Mouse (Mus musculus): ENCODE measurements at regions not wholly inside any gene's neighbourhood (a gene's known extent, or its start where the extent isn't known, plus 50 kb on each side); places are given as distances from the start of the nearest gene placed in this dataset.

- Histone ChIP-seq H3K27me3 (replicated peaks; ENCODE audit: insufficient read depth, low read length) (peaks cover 18% of the 10 kb centered on the region), H3K4me1 (ENCODE audit: insufficient read depth, low read depth, low read length) (peaks cover 18% of the 10 kb centered on the region; the same call in 1 of the 2 replicates), H3K27ac (ENCODE audit: low read length) (no peak overlapping the region), H3K9ac (replicated peaks; ENCODE audit: low read depth) (no peak overlapping the region), H3K4me2 (replicated peaks; ENCODE audit: low read depth, low read length) (peak overlapping the region; percentile 81), H3K9me3 (ENCODE audit: low read length) (no peaks in the 10 kb centered on the region), H3K36me3 (ENCODE audit: insufficient read depth, low read length) (no peaks in the 10 kb centered on the region), H3K4me3 (ENCODE audit: low read depth, low read length) (peak overlapping the region; percentile 50)
- 18% methylated on average over 29 of the region's 35 CpGs for WGBS
- ATAC-seq (no peak), DNase-seq (ENCODE audit: low spot score) (peak; percentile 28)
- TF ChIP-seq CTCF (IDR thresholded peaks at IDR 0.05) (no peak), EP300 (IDR thresholded peaks at IDR 0.05) (no peak)
These were observed 78.9 kb downstream of the Kcnrg start for GRCm38 (mm10) chr14:61686101-61686691.

DNA sequence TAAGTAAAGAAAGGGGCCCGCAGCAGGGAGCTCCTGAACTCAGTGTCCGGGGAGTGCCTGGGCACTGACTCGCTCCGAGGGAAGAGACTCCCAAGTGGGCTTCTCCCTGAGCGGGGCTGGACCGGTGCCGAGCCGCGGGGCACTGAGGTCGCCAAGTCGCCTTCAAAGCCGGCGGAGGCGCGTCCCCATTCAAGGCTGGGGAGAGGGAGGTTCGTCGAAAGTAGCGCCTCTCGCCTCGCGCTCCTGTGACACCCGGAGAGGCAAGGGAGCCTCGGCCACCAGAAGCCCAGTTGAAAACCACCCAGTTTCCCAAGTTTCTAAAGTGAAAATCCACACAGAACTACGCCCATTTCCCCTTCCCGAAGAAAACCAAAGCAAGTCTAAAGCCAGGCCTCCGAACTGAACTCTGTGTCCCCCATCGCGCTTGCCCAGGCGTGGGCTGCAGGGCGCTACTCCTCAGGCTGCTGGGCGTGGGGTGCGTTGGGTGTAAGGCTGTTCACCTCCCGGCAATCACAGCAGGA is 79.6 kb downstream of the Kcnrg start:
- TF ChIP-seq EP300 (IDR thresholded peaks at IDR 0.05) = no peak
- no peak for TF ChIP-seq CTCF (IDR thresholded peaks at IDR 0.05)
- H3K4me3 ChIP-seq (ENCODE audit: low read depth, low read length) = peak overlapping the region; percentile 50
- peak overlapping the region; percentile 81 for H3K4me2 ChIP-seq (replicated peaks; ENCODE audit: low read depth, low read length)
- H3K4me1 ChIP-seq (ENCODE audit: insufficient read depth, low read depth, low read length) = peaks cover 18% of the 10 kb centered on the region; the same call in 1 of the 2 replicates
- H3K9ac ChIP-seq (replicated peaks; ENCODE audit: low read depth) = peak overlapping the region; percentile 26; the same call in 1 of the 2 replicates
- H3K27ac ChIP-seq (ENCODE audit: low read length) = no peak overlapping the region
- ATAC-seq (no peak), DNase-seq (ENCODE audit: low spot score) (peak; percentile 46)
- 1% methylated on average over 27 of the region's 33 CpGs for WGBS
- H3K36me3 ChIP-seq (ENCODE audit: insufficient read depth, low read length) = no peaks in the 10 kb centered on the region
- H3K27me3 ChIP-seq (replicated peaks; ENCODE audit: insufficient read depth, low read length) = peaks cover 18% of the 10 kb centered on the region
- no peaks in the 10 kb centered on the region for H3K9me3 ChIP-seq (ENCODE audit: low read length)

DNA sequence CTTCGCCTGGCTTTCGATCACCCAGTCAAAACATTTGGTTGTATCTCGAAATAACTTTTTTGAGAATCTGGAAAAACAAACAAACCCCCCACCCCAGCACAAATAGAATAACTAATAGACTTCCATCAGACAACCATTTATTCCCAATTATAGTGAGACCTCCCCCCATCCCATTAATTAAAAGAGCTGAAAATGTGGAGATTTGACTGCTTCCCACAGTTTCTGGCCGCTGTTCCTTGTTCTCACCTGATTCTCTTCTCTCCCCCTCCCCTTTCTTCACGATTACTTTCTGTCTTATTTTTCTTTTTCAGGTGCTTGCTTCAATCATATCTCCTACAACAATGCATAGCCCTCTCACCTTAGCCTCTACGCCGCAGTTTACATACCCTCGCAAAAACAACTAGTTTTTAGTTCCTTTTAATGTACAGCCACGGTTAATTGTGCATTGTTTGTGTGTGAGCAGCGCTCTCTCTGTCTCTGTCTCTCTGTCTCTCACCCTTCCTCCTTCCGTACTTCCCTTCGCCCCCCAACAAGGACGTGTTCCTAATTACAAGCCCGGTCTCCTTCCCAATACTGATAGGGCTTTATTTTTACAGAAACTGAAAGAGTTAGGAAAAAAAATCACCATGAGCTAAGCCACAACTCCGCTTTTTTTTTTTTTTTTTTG is 80.2 kb downstream of the Kcnrg start:
- no peak overlapping the region for H3K27ac ChIP-seq (ENCODE audit: low read length)
- no peak for DNase-seq (ENCODE audit: low spot score)

DNA sequence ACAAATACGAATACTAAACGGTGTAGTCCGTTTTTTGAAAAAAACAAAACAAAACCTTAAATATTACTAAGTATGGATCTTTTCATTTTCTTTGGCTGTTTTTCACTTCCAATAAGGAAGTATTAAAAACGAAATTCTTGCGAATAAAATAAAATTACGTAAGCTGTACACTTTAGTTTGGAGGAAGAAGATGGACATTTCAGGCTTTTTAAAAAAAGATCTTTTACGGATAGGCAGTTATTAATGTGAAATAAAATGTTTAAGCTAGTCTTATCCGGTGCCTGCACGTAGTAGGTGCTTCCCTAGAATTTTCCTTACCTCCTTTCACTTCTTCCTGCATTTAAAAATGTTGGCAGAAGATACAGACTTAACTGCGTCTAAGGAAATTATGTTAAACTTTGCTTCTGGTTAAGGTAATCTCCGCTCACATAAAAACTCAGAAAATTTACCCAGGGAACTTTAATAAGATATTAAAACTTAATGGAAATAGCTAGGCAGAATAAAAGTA is 80.8 kb downstream of the Kcnrg start:
- Histone ChIP-seq H3K27me3 (replicated peaks; ENCODE audit: insufficient read depth, low read length) (peaks cover 18% of the 10 kb centered on the region), H3K4me2 (replicated peaks; ENCODE audit: low read depth, low read length) (peak overlapping the region; percentile 81; the same call in 1 of the 2 replicates), H3K4me3 (ENCODE audit: low read depth, low read length) (peak overlapping the region; percentile 50; the same call in 1 of the 2 replicates), H3K27ac (ENCODE audit: low read length) (no peak overlapping the region), H3K36me3 (ENCODE audit: insufficient read depth, low read length) (no peaks in the 10 kb centered on the region), H3K4me1 (ENCODE audit: insufficient read depth, low read depth, low read length) (peaks cover 18% of the 10 kb centered on the region; the same call in 1 of the 2 replicates), H3K9ac (replicated peaks; ENCODE audit: low read depth) (no peak overlapping the region), H3K9me3 (ENCODE audit: low read length) (no peaks in the 10 kb centered on the region)
- WGBS = 8% methylated on average over 11 of the region's 11 CpGs
- DNase-seq (ENCODE audit: low spot score) (no peak), ATAC-seq (no peak)
- TF ChIP-seq EP300 (IDR thresholded peaks at IDR 0.05) = no peak

More for the DNA sequence above, 80.2 kb downstream of the Kcnrg start:
- H3K4me2 ChIP-seq (replicated peaks; ENCODE audit: low read depth, low read length) = peak overlapping the region; percentile 81
- H3K9ac ChIP-seq (replicated peaks; ENCODE audit: low read depth) = no peak overlapping the region
- H3K4me1 ChIP-seq (ENCODE audit: insufficient read depth, low read depth, low read length) = peaks cover 18% of the 10 kb centered on the region; the same call in 1 of the 2 replicates
- H3K27me3 ChIP-seq (replicated peaks; ENCODE audit: insufficient read depth, low read length) = peaks cover 18% of the 10 kb centered on the region
- TF ChIP-seq CTCF (IDR thresholded peaks at IDR 0.05) (no peak), EP300 (IDR thresholded peaks at IDR 0.05) (no peak)
- H3K9me3 ChIP-seq (ENCODE audit: low read length) = no peaks in the 10 kb centered on the region
- 3% methylated on average over 15 of the region's 15 CpGs for WGBS
- no peak for ATAC-seq
- H3K4me3 ChIP-seq (ENCODE audit: low read depth, low read length) = peak overlapping the region; percentile 50
- no peaks in the 10 kb centered on the region for H3K36me3 ChIP-seq (ENCODE audit: insufficient read depth, low read length)

- H3K4me2 ChIP-seq (replicated peaks; ENCODE audit: low read depth, low read length) = peak overlapping the region; percentile 22
- no peak overlapping the region for H3K9ac ChIP-seq (replicated peaks; ENCODE audit: low read depth)
- no peaks in the 10 kb centered on the region for H3K36me3 ChIP-seq (ENCODE audit: insufficient read depth, low read length)
- no peak for ATAC-seq
- 4% methylated on average over 9 of the region's 9 CpGs for WGBS
- peaks cover 18% of the 10 kb centered on the region; the same call in 1 of the 2 replicates for H3K4me1 ChIP-seq (ENCODE audit: insufficient read depth, low read depth, low read length)
- DNase-seq (ENCODE audit: low spot score) = no peak
- no peak overlapping the region for H3K27ac ChIP-seq (ENCODE audit: low read length)
- peak overlapping the region; percentile 12; the same call in 1 of the 2 replicates for H3K4me3 ChIP-seq (ENCODE audit: low read depth, low read length)
- TF ChIP-seq EP300 (IDR thresholded peaks at IDR 0.05) = no peak
- no peak for TF ChIP-seq CTCF (IDR thresholded peaks at IDR 0.05)
- H3K27me3 ChIP-seq (replicated peaks; ENCODE audit: insufficient read depth, low read length) = peaks cover 18% of the 10 kb centered on the region
- no peaks in the 10 kb centered on the region for H3K9me3 ChIP-seq (ENCODE audit: low read length)
These were observed 81.4 kb downstream of the Kcnrg start for GRCm38 (mm10) chr14:61688666-61689065.

- Histone ChIP-seq H3K4me2 (replicated peaks; ENCODE audit: low read depth, low read length) (peak overlapping the region; percentile 22), H3K9ac (replicated peaks; ENCODE audit: low read depth) (no peak overlapping the region), H3K9me3 (ENCODE audit: low read length) (no peaks in the 10 kb centered on the region), H3K36me3 (ENCODE audit: insufficient read depth, low read length) (no peaks in the 10 kb centered on the region), H3K4me1 (ENCODE audit: insufficient read depth, low read depth, low read length) (peaks cover 18% of the 10 kb centered on the region; the same call in 1 of the 2 replicates), H3K27ac (ENCODE audit: low read length) (no peak overlapping the region), H3K27me3 (replicated peaks; ENCODE audit: insufficient read depth, low read length) (peaks cover 18% of the 10 kb centered on the region), H3K4me3 (ENCODE audit: low read depth, low read length) (peak overlapping the region; percentile 12; the same call in 1 of the 2 replicates)
- 5% methylated on average over 21 of the region's 21 CpGs for WGBS
- ATAC-seq = no peak
- DNase-seq (ENCODE audit: low spot score) = no peak
- TF ChIP-seq EP300 (IDR thresholded peaks at IDR 0.05) (no peak), CTCF (IDR thresholded peaks at IDR 0.05) (no peak)
These were observed 82.0 kb downstream of the Kcnrg start for GRCm38 (mm10) chr14:61689281-61689680.
